Mouse (Mus musculus) testis, adult 2 months (tissue): ENCODE data around the gene Rnf121. TPM values are rescaled to one million over a fixed set of nuclear protein-coding genes. Genes with fewer than 3 reads are reported as not detected.
A peak's percentile ranks its signal among the peaks of the same experiment; 100 is the strongest.

Experiments used
- H3K27ac ChIP-seq: fragments of 200-500 bp; 2 replicates; pipeline ENCODE4 v1.5.1; 2012; ENCODE audit warnings: low read depth, low read length; ENCODE audit not compliant: control insufficient read depth, insufficient read depth
- H3K27me3 ChIP-seq: fragments of 200-500 bp; 2 replicates; pipeline ENCODE4 v1.6.1; 2012; ENCODE audit warnings: mild to moderate bottlenecking, low read length, moderate library complexity; ENCODE audit not compliant: control insufficient read depth, insufficient read depth
- H3K36me3 ChIP-seq: fragments of 200-500 bp; 2 replicates; pipeline ENCODE4 v1.6.1; 2012; ENCODE audit warnings: mild to moderate bottlenecking, low read length; ENCODE audit not compliant: control insufficient read depth, insufficient read depth
- H3K4me1 ChIP-seq: fragments of 200-500 bp; 2 replicates; pipeline ENCODE4 v1.6.1; 2012; ENCODE audit warnings: low read length; ENCODE audit not compliant: control insufficient read depth, insufficient read depth
- H3K4me3 ChIP-seq: fragments of 200-500 bp; 2 replicates; pipeline ENCODE4 v1.5.1; 2012; ENCODE audit warnings: low read depth, mild to moderate bottlenecking, low read length, moderate library complexity, mixed read lengths; ENCODE audit not compliant: control insufficient read depth
- CTCF ChIP-seq: fragments of 200-500 bp; IDR thresholded peaks from 2 replicates; pipeline ENCODE4 v1.5.1; 2012; ENCODE audit warnings: low read depth, mild to moderate bottlenecking, inconsistent platforms, low read length, moderate library complexity; ENCODE audit not compliant: control insufficient read depth, insufficient read depth, insufficient replicate concordance
- POLR2A ChIP-seq: fragments of 200-500 bp; IDR thresholded peaks from 2 replicates; pipeline ENCODE4 v1.6.1; 2012; ENCODE audit warnings: low read depth, mild to moderate bottlenecking, inconsistent platforms, low read length, moderate library complexity; ENCODE audit not compliant: control insufficient read depth
- polyA plus RNA-seq: library from polyadenylated mRNA; depleted of rRNA; stranded (reverse); fragments of >200 nt; gene quantifications from 2 replicates; pipeline ENCODE4 v1.2.3, GENCODE M21; 2012

The Rnf121 gene
- polyA plus RNA-seq, 1 experiment = 34.9 TPM

DNA sequence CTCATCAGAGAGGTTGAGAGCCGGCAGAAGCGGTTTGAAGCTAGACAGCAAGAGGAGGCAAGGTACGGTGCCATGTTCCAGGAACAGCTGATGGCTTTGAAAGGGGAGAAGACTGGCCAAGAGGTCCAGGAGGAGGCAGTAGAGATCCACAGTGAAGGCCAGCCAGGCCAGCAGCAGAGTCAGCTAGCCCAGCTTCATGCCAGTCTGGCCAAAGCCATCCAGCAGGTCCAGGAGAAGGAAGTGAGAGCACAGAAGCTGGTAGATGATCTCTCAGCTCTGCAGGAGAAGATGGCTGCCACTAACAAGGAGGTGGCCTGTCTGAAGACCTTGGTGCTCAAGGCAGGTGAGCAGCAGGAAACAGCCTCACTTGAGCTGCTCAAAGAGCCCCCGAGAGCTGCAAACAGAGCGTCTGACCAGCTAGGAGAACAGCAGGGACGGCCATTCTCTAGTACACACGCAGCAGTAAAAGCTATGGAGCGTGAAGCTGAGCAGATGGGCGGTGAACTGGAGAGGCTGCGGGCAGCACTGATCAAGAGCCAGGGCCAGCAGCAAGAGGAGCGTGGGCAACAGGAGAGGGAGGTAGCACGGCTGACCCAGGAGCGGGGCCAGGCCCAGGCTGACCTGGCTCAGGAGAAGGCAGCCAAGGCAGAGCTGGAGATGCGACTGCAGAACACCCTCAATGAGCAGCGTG is 65.7 kb downstream of the Rnf121 start:
- Histone ChIP-seq H3K36me3 (no peaks in the 10 kb centered on the region; the same call in none of the 2 replicates), H3K4me1 (no peaks in the 10 kb centered on the region), H3K4me3 (no peak overlapping the region), H3K27ac (no peak overlapping the region), H3K27me3 (no peaks in the 10 kb centered on the region)
- TF ChIP-seq POLR2A (no peak), CTCF (no peak)

- no peaks in the 10 kb centered on the region for H3K27me3 ChIP-seq
- no peaks in the 10 kb centered on the region for H3K4me1 ChIP-seq
- H3K4me3 ChIP-seq = no peak overlapping the region
- TF ChIP-seq CTCF = peak; percentile 85
- no peak for TF ChIP-seq POLR2A
- no peak overlapping the region for H3K27ac ChIP-seq
- no peaks in the 10 kb centered on the region; the same call in none of the 2 replicates for H3K36me3 ChIP-seq
These were observed 66.9 kb downstream of the Rnf121 start for GRCm38 (mm10) chr7:101998194-101998927.

DNA sequence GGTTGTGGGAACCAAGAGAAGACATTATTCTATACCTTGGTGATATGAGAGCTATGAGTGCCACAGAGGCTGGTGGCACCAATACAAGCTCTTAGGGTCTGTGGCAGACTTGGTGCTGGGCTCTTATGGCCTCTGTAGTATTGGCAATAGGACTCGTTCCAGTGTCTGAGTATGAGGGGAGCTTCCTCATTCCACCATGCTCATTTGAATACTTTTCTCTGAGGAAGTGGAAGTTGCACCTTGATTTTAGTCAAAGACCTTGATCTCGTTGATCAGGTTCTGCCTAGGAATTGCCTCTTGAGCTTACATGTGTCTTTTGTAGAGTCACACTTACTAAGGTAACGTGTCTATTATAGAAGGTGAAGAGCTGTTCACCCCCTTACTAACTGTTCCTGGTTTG is 71.0 kb downstream of the Rnf121 start:
- Histone ChIP-seq H3K27ac (no peak overlapping the region), H3K36me3 (peaks cover 2% of the 10 kb centered on the region), H3K4me3 (no peak overlapping the region), H3K27me3 (no peaks in the 10 kb centered on the region), H3K4me1 (no peaks in the 10 kb centered on the region)
- TF ChIP-seq CTCF = no peak

GRCm38 (mm10) chr7:101985081-101985480 is 80.2 kb downstream of the Rnf121 start:
- H3K36me3 ChIP-seq = no peaks in the 10 kb centered on the region
- no peaks in the 10 kb centered on the region for H3K4me1 ChIP-seq
- no peak for TF ChIP-seq CTCF
- no peak for TF ChIP-seq POLR2A
- H3K4me3 ChIP-seq = no peak overlapping the region
- H3K27ac ChIP-seq = no peak overlapping the region
- H3K27me3 ChIP-seq = no peaks in the 10 kb centered on the region

DNA sequence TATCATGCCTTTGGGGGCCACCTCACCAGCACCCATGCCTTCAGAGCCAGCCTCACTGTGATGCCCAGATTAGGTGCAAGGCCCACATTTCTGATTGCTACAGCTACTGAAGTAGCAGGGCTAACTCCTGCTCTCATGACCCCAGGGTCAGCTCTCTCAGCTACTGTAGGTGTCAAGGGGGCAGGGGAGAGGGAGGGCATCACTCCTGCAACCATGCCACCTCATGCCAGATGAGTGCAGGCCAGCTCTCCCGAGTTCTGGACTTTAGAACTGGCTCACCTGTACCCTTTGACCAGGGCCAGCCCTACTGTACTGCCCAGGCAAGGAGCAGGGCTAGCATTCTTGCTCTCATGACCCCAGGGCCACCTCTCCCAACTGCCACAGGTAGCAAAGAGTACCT is 82.5 kb downstream of the Rnf121 start:
- no peak overlapping the region for H3K4me3 ChIP-seq
- H3K4me1 ChIP-seq = no peaks in the 10 kb centered on the region
- no peaks in the 10 kb centered on the region for H3K27me3 ChIP-seq
- no peaks in the 10 kb centered on the region for H3K36me3 ChIP-seq
- TF ChIP-seq CTCF (no peak), POLR2A (no peak)
- no peak overlapping the region for H3K27ac ChIP-seq

DNA sequence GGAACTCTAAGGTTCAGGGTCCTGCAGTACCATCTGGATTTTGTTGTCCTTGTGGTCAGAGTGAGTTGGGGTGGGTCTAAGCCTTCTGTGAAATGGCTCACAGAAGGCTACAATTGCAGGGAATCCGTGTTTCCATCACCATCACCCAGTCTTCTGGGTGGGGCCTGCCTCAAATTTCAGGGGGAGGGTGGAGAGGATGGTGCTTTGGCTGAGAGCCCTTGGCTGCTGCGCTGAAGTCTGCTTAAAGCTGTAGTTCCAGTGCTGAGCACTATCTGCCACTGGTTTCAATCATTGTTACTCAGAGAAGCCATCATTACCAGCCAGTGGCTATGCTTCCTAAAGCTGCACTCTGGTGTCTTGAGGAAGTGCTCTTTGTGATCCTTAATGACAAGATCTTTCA is 90.8 kb downstream of the Rnf121 start:
- Histone ChIP-seq H3K4me3 (no peak overlapping the region), H3K4me1 (peaks cover 6% of the 10 kb centered on the region), H3K27me3 (no peaks in the 10 kb centered on the region), H3K36me3 (no peaks in the 10 kb centered on the region), H3K27ac (no peak overlapping the region)
- no peak for TF ChIP-seq CTCF
- no peak for TF ChIP-seq POLR2A

DNA sequence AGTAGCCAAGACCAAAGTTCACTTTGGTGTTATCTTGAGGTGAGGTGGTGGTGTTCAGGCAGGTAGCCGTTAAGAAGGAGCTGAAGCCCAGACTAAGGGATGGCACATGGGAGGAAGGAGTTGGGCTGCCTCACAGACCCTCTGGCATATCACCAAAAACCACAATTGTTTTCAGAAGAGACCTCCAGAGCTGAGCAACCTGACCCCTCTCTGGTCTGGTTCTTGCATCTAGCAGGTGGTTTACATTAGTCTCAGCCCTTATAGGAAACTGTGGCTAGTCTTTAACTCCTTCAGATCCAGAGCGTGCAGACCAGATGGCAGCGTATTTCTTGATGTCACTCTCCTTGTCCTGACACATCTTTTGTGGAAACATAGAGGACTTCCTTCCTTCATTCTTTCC is 91.5 kb downstream of the Rnf121 start:
- no peak for TF ChIP-seq CTCF
- TF ChIP-seq POLR2A = no peak
- H3K27ac ChIP-seq = no peak overlapping the region
- peaks cover 6% of the 10 kb centered on the region for H3K4me1 ChIP-seq
- H3K36me3 ChIP-seq = no peaks in the 10 kb centered on the region
- no peaks in the 10 kb centered on the region for H3K27me3 ChIP-seq
- H3K4me3 ChIP-seq = no peak overlapping the region
